Mouse (Mus musculus): ENCODE data around the gene Wdr93. TPM values are rescaled to one million over a fixed set of nuclear protein-coding genes. Genes with fewer than 3 reads are reported as not detected.

The Wdr93 gene
- total and polyA plus RNA-seq, 3 experiments: 0.75 to 1.3 (median 1.2) TPM

DNA sequence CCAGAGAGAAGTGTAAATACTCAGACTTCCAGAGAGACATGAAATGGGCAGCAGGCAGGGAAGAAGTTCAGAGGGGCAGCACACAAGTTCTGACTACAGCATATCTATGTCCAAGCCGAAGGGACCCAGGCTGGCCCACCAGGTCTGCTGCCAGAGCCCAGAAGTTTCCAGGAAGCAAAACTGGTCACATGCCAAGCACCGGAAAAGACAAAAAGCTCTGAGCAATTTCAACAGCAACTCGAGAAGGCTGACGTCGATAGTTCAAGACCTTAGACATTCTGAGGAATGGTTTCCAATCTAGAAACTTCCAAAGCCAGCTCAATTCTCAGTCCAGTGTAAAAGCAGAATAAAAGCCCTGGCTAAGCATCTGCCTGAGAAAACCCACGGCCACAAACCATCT, 88.6 kb downstream of the Wdr93 start:
- TF ChIP-seq IRF4 (IDR thresholded peaks at IDR 0.05; ENCODE audit: low read depth, low read length) (no peak), RCOR1 (conservative IDR thresholded peaks at IDR 0.05; ENCODE audit: low read depth, low read length) (no peak), USF2 (conservative IDR thresholded peaks at IDR 0.05; ENCODE audit: low read depth, low read length) (no peak), CHD2 (IDR thresholded peaks at IDR 0.05; ENCODE audit: low read length) (no peak), NELFE (IDR thresholded peaks at IDR 0.05; ENCODE audit: low read depth, low read length) (no peak), TBP (conservative IDR thresholded peaks at IDR 0.05; ENCODE audit: low read depth, low read length) (no peak), MAX (IDR thresholded peaks at IDR 0.05; ENCODE audit: low read length) (no peak), CHD1 (IDR thresholded peaks at IDR 0.05; ENCODE audit: low read depth, low read length) (no peak), POLR2AphosphoS2 (IDR thresholded peaks at IDR 0.05; ENCODE audit: low read depth, low read length) (no peak), BHLHE40 (IDR thresholded peaks at IDR 0.05; ENCODE audit: low read depth, low read length) (no peak), JUN (IDR thresholded peaks at IDR 0.05; ENCODE audit: insufficient read depth, low read depth, low read length) (no peak), UBTF (IDR thresholded peaks at IDR 0.05; ENCODE audit: low read depth, low read length) (no peak), NRF1 (IDR thresholded peaks at IDR 0.05; ENCODE audit: low read depth, low read length) (no peak), GABPA (IDR thresholded peaks at IDR 0.05; ENCODE audit: insufficient replicate concordance, low read depth, low read length) (no peak), PAX5 (IDR thresholded peaks at IDR 0.05; ENCODE audit: low read length) (no peak), RAD21 (IDR thresholded peaks at IDR 0.05; ENCODE audit: low read depth, low read length) (no peak), MAZ (IDR thresholded peaks at IDR 0.05; ENCODE audit: low read depth, low read length) (no peak), SIN3A (IDR thresholded peaks at IDR 0.05; ENCODE audit: low read length) (no peak)
- H3K4me3 ChIP-seq (replicated peaks in 1 of 3; ENCODE audit: low read depth in 2 of 3, low read length in 2 of 3, poor library complexity in 1 of 3): no peak overlapping the region
- no peaks in the 10 kb centered on the region for H3K9me3 ChIP-seq (replicated peaks; ENCODE audit: low read length)
- in situ Hi-C loops (cut with MboI; ENCODE audit: low pct_ligation_motif_present, low pct_unique_long_range_greater_than_20kb, low sequenced_read_pairs): no loop called here
- H3K4me1 ChIP-seq (ENCODE audit: control insufficient read depth in 1 of 2, insufficient read depth in 2 of 2): no peaks in the 10 kb centered on the region
- no peaks in the 10 kb centered on the region for H3K36me3 ChIP-seq (replicated peaks in 1 of 2; ENCODE audit: control insufficient read depth in 1 of 2, insufficient read depth in 1 of 2, low read length in 1 of 2)
- no peak overlapping the region for H3K27ac ChIP-seq (ENCODE audit: insufficient read depth, low read depth)
- H3K9ac ChIP-seq (ENCODE audit: insufficient read depth, low read depth): no peak overlapping the region
- DNase-seq (ENCODE audit: extremely low read depth): no peak
- no peak overlapping the region for H3K4me2 ChIP-seq (ENCODE audit: insufficient read depth, low read depth, poor library complexity, severe bottlenecking)
- peaks cover 2% of the 10 kb centered on the region for H3K27me3 ChIP-seq (replicated peaks)
- no peaks in the 10 kb centered on the region for H3K79me2 ChIP-seq (replicated peaks; ENCODE audit: control insufficient read depth, extremely low read depth, insufficient read depth, poor library complexity, severe bottlenecking)
- dilution Hi-C loops (cut with MboI; ENCODE audit: extremely low pct_ligation_motif_present, extremely low pct_unique_long_range_greater_than_20kb, low sequenced_read_pairs): no loop called here

DNA sequence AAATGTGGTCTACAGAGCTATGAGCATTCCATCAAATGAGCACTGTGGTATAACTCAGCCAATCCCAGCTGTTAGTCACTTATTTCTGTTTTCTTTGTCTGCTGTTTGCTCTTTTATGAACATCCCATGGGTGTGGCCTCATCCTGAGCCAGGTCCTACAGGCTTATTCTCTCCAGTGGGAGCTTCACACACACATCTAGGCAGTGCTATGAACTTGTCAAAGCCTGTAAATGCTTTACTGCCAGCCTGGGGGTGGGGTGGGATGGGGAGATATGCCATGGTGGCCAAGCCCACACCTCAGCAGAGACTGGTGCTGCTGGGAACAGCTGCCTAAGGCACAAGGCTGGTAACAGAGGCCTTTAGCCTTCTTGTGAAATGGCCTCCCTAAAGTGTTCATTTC, 90.0 kb downstream of the Wdr93 start:
- Histone ChIP-seq H3K4me1 (ENCODE audit: control insufficient read depth in 1 of 2, insufficient read depth in 2 of 2) (no peaks in the 10 kb centered on the region), H3K9me3 (replicated peaks; ENCODE audit: low read length) (no peaks in the 10 kb centered on the region), H3K27ac (ENCODE audit: insufficient read depth, low read depth) (no peak overlapping the region), H3K4me3 (replicated peaks in 1 of 3; ENCODE audit: low read depth in 2 of 3, low read length in 2 of 3, poor library complexity in 1 of 3) (no peak overlapping the region), H3K9ac (ENCODE audit: insufficient read depth, low read depth) (no peak overlapping the region), H3K36me3 (replicated peaks in 1 of 2; ENCODE audit: control insufficient read depth in 1 of 2, insufficient read depth in 1 of 2, low read length in 1 of 2) (no peaks in the 10 kb centered on the region), H3K27me3 (replicated peaks) (peaks cover 5% of the 10 kb centered on the region), H3K4me2 (ENCODE audit: insufficient read depth, low read depth, poor library complexity, severe bottlenecking) (no peak overlapping the region), H3K79me2 (replicated peaks; ENCODE audit: control insufficient read depth, extremely low read depth, insufficient read depth, poor library complexity, severe bottlenecking) (no peaks in the 10 kb centered on the region)
- dilution Hi-C loops (cut with MboI; ENCODE audit: extremely low pct_ligation_motif_present, extremely low pct_unique_long_range_greater_than_20kb, low sequenced_read_pairs): no loop called here
- in situ Hi-C loops (cut with MboI; ENCODE audit: low pct_ligation_motif_present, low pct_unique_long_range_greater_than_20kb, low sequenced_read_pairs): no loop called here
- TF ChIP-seq CHD1 (IDR thresholded peaks at IDR 0.05; ENCODE audit: low read depth, low read length) (no peak), MAFK (IDR thresholded peaks at IDR 0.05; ENCODE audit: insufficient replicate concordance, low read length) (no peak), BHLHE40 (IDR thresholded peaks at IDR 0.05; ENCODE audit: low read depth, low read length) (no peak), MXI1 (IDR thresholded peaks at IDR 0.05; ENCODE audit: low read depth, low read length) (no peak), MAZ (IDR thresholded peaks at IDR 0.05; ENCODE audit: low read depth, low read length) (no peak)
- DNase-seq (ENCODE audit: extremely low read depth): no peak
